Mouse (Mus musculus): ENCODE measurements around the gene Atp5g2. TPM values are rescaled to one million over a fixed set of nuclear protein-coding genes. Genes with fewer than 3 reads are reported as not detected.

Atp5g2 gene
- polyA plus RNA-seq, 1 experiment from 2014 or later, result 113 TPM

GRCm38 (mm10) chr15:102635817-102636216 is 36.3 kb downstream of the Atp5g2 start:
- WGBS (ENCODE audit: missing documents), result 92% methylated on average over 3 of the region's 3 CpGs
- H3K4me3 ChIP-seq (ENCODE audit: inconsistent target), result no peak overlapping the region

GRCm38 (mm10) chr15:102634684-102635083 is 37.5 kb downstream of the Atp5g2 start:
- no peak overlapping the region for H3K4me3 ChIP-seq (ENCODE audit: inconsistent target)
- no peak overlapping the region for H3K27ac ChIP-seq
- no peaks in the 10 kb centered on the region for H3K36me3 ChIP-seq (ENCODE audit: inconsistent target)
- 91% methylated on average over 4 of the region's 8 CpGs for WGBS (ENCODE audit: missing documents)
- no peaks in the 10 kb centered on the region for H3K79me2 ChIP-seq (ENCODE audit: inconsistent target)

More at GRCm38 (mm10) chr15:102635817-102636216, 36.3 kb downstream of the Atp5g2 start:
- no peaks in the 10 kb centered on the region for H3K79me2 ChIP-seq (ENCODE audit: inconsistent target)
- no peaks in the 10 kb centered on the region for H3K36me3 ChIP-seq (ENCODE audit: inconsistent target)
- H3K27ac ChIP-seq, result no peak overlapping the region

- Histone ChIP-seq H3K27ac (peak overlapping the region; percentile 86), H3K36me3 (ENCODE audit: inconsistent target) (no peaks in the 10 kb centered on the region), H3K4me3 (ENCODE audit: inconsistent target) (peak overlapping the region; percentile 97), H3K79me2 (ENCODE audit: inconsistent target) (peaks cover 43% of the 10 kb centered on the region)
- WGBS (ENCODE audit: missing documents), result 1% methylated on average over 18 of the region's 18 CpGs
Measured at GRCm38 (mm10) chr15:102625687-102626055, 46.5 kb downstream of the Atp5g2 start.

- no peaks in the 10 kb centered on the region for H3K36me3 ChIP-seq (ENCODE audit: inconsistent target)
Measured at GRCm38 (mm10) chr15:102624970-102625686, 47.0 kb downstream of the Atp5g2 start, which contains the start of the genes Gm28047 and Atf7. Gene Gm28047 (minus strand): TSS chr15:102625067. Gene Atf7 (minus strand): TSS chr15:102625464.

GRCm38 (mm10) chr15:102624291-102624969 is 47.7 kb downstream of the Atp5g2 start:
- peak overlapping the region; percentile 97 for H3K4me3 ChIP-seq (ENCODE audit: inconsistent target)
- peaks cover 55% of the 10 kb centered on the region for H3K79me2 ChIP-seq (ENCODE audit: inconsistent target)
- WGBS (ENCODE audit: missing documents), result 1% methylated on average over 17 of the region's 17 CpGs
- H3K27ac ChIP-seq, result peak overlapping the region; percentile 86
- H3K36me3 ChIP-seq (ENCODE audit: inconsistent target), result no peaks in the 10 kb centered on the region

More at GRCm38 (mm10) chr15:102624970-102625686, 47.0 kb downstream of the Atp5g2 start, which contains the start of the genes Gm28047 and Atf7:
- H3K27ac ChIP-seq, result peak within 1 kb of the TSS; percentile 86
- peaks cover 48% of the 10 kb centered on the region for H3K79me2 ChIP-seq (ENCODE audit: inconsistent target)
- peak within 1 kb of the TSS; percentile 97 for H3K4me3 ChIP-seq (ENCODE audit: inconsistent target)
- 2% methylated on average over 40 of the region's 51 CpGs for WGBS (ENCODE audit: missing documents)

- Histone ChIP-seq H3K27ac (no peak overlapping the region), H3K79me2 (ENCODE audit: inconsistent target) (peaks cover 68% of the 10 kb centered on the region), H3K4me3 (ENCODE audit: inconsistent target) (no peak overlapping the region), H3K36me3 (ENCODE audit: inconsistent target) (no peaks in the 10 kb centered on the region)
- WGBS (ENCODE audit: missing documents), result 23% methylated on average over 2 of the region's 3 CpGs
Measured at GRCm38 (mm10) chr15:102623121-102623520, 49.0 kb downstream of the Atp5g2 start.

GRCm38 (mm10) chr15:102622536-102622935 is 49.6 kb downstream of the Atp5g2 start:
- H3K36me3 ChIP-seq (ENCODE audit: inconsistent target), result no peaks in the 10 kb centered on the region
- H3K4me3 ChIP-seq (ENCODE audit: inconsistent target), result no peak overlapping the region
- H3K27ac ChIP-seq, result no peak overlapping the region
- H3K79me2 ChIP-seq (ENCODE audit: inconsistent target), result peaks cover 74% of the 10 kb centered on the region

- Histone ChIP-seq H3K79me2 (ENCODE audit: inconsistent target) (peaks cover 92% of the 10 kb centered on the region), H3K27ac (no peak overlapping the region), H3K36me3 (ENCODE audit: inconsistent target) (no peaks in the 10 kb centered on the region), H3K4me3 (ENCODE audit: inconsistent target) (no peak overlapping the region)
- WGBS (ENCODE audit: missing documents), result 83% methylated on average over 1 of the region's 1 CpGs
Measured at GRCm38 (mm10) chr15:102620765-102621164, 51.4 kb downstream of the Atp5g2 start.

- no peaks in the 10 kb centered on the region for H3K36me3 ChIP-seq (ENCODE audit: inconsistent target)
- no peak overlapping the region for H3K27ac ChIP-seq
- H3K4me3 ChIP-seq (ENCODE audit: inconsistent target), result no peak overlapping the region
- 94% methylated on average over 5 of the region's 5 CpGs for WGBS (ENCODE audit: missing documents)
- peaks cover 100% of the 10 kb centered on the region for H3K79me2 ChIP-seq (ENCODE audit: inconsistent target)
Measured at GRCm38 (mm10) chr15:102619486-102619885, 52.7 kb downstream of the Atp5g2 start.

- Histone ChIP-seq H3K36me3 (ENCODE audit: inconsistent target) (no peaks in the 10 kb centered on the region), H3K4me3 (ENCODE audit: inconsistent target) (peak overlapping the region; percentile 0; the same call in 1 of the 2 replicates), H3K79me2 (ENCODE audit: inconsistent target) (peaks cover 100% of the 10 kb centered on the region), H3K27ac (no peak overlapping the region)
- 0% methylated on average over 1 of the region's 1 CpGs for WGBS (ENCODE audit: missing documents)
Measured at GRCm38 (mm10) chr15:102617654-102618053, 54.5 kb downstream of the Atp5g2 start.

- H3K36me3 ChIP-seq (ENCODE audit: inconsistent target), result no peaks in the 10 kb centered on the region
- WGBS (ENCODE audit: missing documents), result 25% methylated on average over 2 of the region's 2 CpGs
- H3K4me3 ChIP-seq (ENCODE audit: inconsistent target), result no peak overlapping the region
- no peak overlapping the region for H3K27ac ChIP-seq
- peaks cover 100% of the 10 kb centered on the region for H3K79me2 ChIP-seq (ENCODE audit: inconsistent target)
Measured at GRCm38 (mm10) chr15:102616174-102616573, 56.0 kb downstream of the Atp5g2 start.

- H3K4me3 ChIP-seq (ENCODE audit: inconsistent target), result no peak overlapping the region
- H3K79me2 ChIP-seq (ENCODE audit: inconsistent target), result peaks cover 100% of the 10 kb centered on the region
- no peak overlapping the region for H3K27ac ChIP-seq
- H3K36me3 ChIP-seq (ENCODE audit: inconsistent target), result no peaks in the 10 kb centered on the region
Measured at GRCm38 (mm10) chr15:102614224-102614623, 57.9 kb downstream of the Atp5g2 start.

GRCm38 (mm10) chr15:102612966-102613365 is 59.2 kb downstream of the Atp5g2 start:
- H3K4me3 ChIP-seq (ENCODE audit: inconsistent target), result no peak overlapping the region
- H3K79me2 ChIP-seq (ENCODE audit: inconsistent target), result peaks cover 100% of the 10 kb centered on the region
- H3K36me3 ChIP-seq (ENCODE audit: inconsistent target), result no peaks in the 10 kb centered on the region
- no peak overlapping the region for H3K27ac ChIP-seq

Measured in macrophage (primary cell).